Mouse (Mus musculus) gastrocnemius, adult 2 months (tissue): ENCODE data around the gene Tnfrsf19. TPM values are rescaled to one million over a fixed set of nuclear protein-coding genes. Genes with fewer than 3 reads are reported as not detected.

Source experiments
- DNase-seq: peaks from one replicate; pipeline ENCODE4 v3.0.0; 2022
- H3K27ac ChIP-seq: fragments of 200-600 bp; 2 replicates; pipeline ENCODE4 v1.8.1; 2022; ENCODE audit warnings: mild to moderate bottlenecking
- H3K4me3 ChIP-seq: fragments of 200-600 bp; 2 replicates; pipeline ENCODE4 v1.8.1; 2022; ENCODE audit warnings: mild to moderate bottlenecking, moderate library complexity
- CTCF ChIP-seq: fragments of 200-600 bp; IDR thresholded peaks from 2 replicates; pipeline ENCODE4 v1.8.1; 2022; ENCODE audit warnings: antibody characterized with exemption, mild to moderate bottlenecking, moderate library complexity
- intact Hi-C: fragments of 180-260 bp; cut with DNase I; formaldehyde crosslinking; loops from one replicate; pipeline ENCODE4 v1.15.1; 2025
- total RNA-seq, 2 experiments: library from RNA; stranded (reverse); gene quantifications; 2 replicates each; pipeline ENCODE4 v1.2.3; 2021

Gene Tnfrsf19
- total RNA-seq, 2 experiments from 2014 or later, result 2.8 to 11.1 TPM

DNA sequence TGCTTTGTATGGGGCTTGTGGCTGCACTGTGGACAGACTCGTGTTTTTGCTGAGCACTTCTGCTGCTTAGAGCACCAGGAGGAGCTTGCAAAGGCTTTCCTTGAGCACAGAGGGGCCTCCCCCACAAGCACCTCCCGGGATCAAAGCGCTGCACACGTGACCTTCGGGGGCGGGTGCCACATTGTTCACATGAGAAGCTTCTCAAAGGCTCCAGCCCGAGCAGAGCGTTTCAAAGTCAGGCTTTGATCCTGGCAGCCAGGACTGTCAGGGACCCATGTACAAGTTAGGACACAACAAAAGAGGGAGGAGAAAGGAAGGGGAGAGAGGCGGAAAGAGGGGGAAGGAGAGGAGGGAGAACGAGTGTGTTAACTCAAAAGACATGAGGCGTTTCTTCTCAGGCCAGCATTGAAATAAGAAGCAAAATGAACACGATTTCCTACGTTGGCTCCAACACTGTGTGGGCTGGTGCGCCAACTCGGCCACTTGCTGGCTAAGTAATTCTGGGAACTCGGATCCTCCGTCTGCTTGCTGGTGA lies 33.8 kb downstream of the Tnfrsf19 start:
- intact Hi-C loops, result no loop called here
- H3K27ac ChIP-seq, result peak overlapping the region; percentile 28; the same call in 1 of the 2 replicates
- TF ChIP-seq CTCF, result no peak
- peak; percentile 40 for DNase-seq
- peak overlapping the region; percentile 28 for H3K4me3 ChIP-seq

DNA sequence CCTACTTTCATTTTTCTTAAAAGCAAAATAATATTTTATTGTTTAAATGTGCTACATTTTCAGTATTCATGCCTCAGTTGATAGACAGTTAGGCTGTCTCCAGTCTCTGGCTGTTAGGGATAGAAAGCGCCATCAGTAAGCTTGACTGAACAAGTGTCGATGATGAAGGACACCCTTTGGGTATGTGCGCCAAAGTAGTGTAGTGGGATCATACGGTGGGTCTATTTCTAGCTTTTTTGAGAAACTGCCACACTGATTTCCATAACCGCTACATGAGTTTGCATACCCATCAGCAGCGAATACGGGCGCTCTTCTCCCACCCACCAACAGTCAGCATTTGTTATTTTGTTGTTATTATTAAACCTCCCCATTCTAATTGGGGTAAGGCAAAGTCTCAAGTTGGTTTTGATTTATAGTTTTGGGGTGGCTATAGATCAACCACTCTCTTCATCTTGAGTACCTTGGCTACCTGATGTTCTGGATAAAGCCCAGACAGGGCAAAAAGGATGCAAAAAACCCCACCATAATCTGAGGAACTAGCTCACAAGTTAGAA lies 34.6 kb downstream of the Tnfrsf19 start:
- no peak for TF ChIP-seq CTCF
- no peak for DNase-seq
- H3K27ac ChIP-seq, result no peak overlapping the region
- H3K4me3 ChIP-seq, result no peak overlapping the region
- intact Hi-C loops, result no loop called here

DNA sequence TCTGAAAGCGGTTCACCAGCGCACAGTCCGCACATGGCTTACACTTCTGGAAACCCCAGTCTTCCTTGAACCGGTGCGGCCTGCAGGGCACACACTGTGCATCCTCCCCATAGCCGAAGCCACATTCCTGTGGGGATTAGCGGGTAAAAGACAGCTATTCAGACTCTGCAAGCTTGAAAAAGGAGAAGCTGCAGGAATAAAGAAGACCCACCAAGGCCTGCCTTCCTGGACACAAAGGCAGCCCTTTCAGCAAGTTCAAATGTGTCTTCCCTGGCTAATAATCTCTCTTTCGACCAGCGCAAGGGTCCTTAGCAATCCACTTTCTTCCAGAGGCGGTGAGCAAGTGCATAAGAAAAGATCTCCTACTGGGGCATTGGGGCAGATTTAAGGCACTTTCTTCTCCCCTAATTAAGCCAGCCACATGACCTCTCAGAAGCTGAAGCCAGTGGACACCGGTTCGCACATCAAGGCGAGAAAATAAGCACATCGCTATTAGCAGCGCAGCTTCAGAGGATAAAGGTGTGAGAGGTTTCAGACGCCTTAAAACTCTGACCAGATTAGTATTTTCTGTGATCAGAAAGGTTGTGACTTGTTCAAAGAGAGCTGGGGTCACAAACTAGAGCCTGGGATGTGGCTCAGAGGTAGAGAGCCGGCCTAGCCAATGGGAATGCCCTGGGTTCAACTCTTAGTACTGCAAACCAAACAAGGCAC lies 41.0 kb downstream of the Tnfrsf19 start:
- intact Hi-C loops, result no loop called here
- Histone ChIP-seq H3K27ac (no peak overlapping the region), H3K4me3 (no peak overlapping the region)
- DNase-seq, result no peak
- no peak for TF ChIP-seq CTCF

DNA sequence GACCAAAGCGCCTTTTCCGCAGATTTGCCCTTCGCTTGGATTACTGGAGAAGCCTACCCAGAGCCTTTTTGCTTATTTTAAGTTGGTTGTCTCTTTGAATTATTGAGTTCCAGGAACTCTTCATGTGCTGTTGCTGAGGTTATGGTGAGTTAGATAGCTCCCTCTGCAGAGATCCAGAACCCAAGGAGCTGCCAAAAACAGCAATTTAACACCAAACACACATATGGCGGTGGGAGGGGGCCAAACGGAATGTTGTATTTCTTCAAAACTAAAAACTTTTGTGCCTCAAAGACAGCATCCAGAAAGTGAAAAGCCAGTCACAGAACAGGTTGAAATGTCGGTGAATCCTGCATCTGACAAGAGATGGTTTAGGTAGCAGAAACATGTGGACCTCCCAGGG lies 42.6 kb downstream of the Tnfrsf19 start:
- Histone ChIP-seq H3K4me3 (no peak overlapping the region), H3K27ac (no peak overlapping the region)
- no peak for TF ChIP-seq CTCF
- intact Hi-C loops, result no loop called here
- DNase-seq, result no peak

DNA sequence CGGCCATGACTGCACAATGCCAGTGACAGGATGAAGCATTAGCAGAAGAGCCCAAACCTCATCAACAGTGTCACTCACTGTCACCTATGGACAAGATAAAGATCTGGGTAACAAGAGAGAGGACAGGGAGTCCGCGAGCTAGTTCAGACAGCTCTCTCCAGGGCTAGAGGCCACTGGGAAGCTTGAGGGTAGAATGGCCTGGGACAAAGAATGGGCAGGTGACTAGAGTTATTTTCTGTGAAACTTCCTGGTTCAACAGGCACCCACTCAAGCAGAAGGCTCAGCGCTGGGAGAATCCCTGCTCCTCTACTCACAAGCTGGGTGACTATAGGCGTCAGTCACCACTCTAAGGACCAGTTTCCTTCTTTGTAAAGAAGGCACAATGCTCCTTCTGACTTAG lies 46.2 kb downstream of the Tnfrsf19 start:
- no peak for TF ChIP-seq CTCF
- intact Hi-C loops, result no loop called here
- Histone ChIP-seq H3K27ac (no peak overlapping the region), H3K4me3 (no peak overlapping the region)
- DNase-seq, result no peak

DNA sequence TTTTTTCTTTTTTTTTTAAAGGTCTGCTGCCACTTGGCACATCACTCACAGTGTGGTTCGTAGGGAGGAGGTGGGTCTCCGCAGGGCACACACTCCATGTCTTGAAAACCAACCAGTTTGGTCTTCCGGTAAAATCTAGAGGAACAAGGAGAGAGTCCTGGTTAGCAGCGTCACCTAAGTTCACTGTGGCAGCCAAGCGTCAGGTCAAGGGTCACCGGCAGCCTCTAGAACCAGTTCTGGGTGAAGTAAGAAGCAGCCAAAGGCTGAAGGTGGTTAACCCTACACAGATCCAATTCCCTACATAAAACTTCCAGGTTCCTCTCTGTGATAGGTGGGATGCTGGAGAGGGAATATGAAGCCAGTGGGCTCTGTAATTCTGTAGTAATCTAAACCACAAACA lies 49.7 kb downstream of the Tnfrsf19 start:
- no peak for DNase-seq
- Histone ChIP-seq H3K27ac (no peak overlapping the region), H3K4me3 (no peak overlapping the region)
- no peak for TF ChIP-seq CTCF
- intact Hi-C loops, result no loop called here

DNA sequence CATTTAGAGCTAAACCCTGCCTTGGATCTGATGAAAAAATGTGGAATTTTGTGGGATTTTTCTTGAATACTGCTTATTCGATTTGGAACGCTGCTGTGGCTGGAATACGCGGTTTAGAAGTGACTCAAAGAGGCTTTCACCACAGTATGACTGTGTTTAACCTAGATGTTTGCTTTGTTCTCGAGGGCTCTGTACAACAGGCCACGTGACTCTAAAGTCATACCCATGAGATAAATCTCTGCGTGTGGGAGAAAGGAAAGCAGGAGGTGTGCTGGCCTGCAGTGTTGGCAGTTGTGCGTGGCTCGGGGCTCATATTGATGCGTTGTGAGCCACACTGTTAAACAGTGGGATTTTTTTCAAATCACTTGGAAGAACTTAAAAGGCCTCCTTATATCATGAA lies 52.8 kb downstream of the Tnfrsf19 start:
- H3K27ac ChIP-seq, result no peak overlapping the region
- H3K4me3 ChIP-seq, result no peak overlapping the region
- no peak for TF ChIP-seq CTCF
- intact Hi-C loops, result no loop called here
- no peak for DNase-seq

DNA sequence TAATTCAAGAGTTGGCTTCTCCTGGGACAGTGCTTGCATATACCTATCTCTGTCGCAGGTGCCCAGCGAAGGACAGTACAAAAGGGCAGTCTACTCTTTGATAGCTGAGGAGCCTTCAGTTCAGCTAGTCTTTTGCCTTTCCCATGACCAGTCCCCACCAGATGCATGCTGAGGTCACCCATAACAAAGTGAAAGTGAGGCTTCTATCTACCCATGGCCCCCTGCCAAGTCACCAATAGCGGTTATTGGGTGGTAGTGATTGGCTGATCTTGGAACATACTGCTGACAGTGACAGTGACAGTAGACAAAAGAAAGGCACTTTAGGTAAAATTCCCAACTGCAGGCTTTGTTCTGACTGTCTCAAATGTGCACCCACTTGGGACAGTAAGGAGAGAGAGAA lies 53.2 kb downstream of the Tnfrsf19 start:
- Histone ChIP-seq H3K4me3 (no peak overlapping the region), H3K27ac (no peak overlapping the region)
- intact Hi-C loops, result no loop called here
- TF ChIP-seq CTCF, result no peak
- DNase-seq, result no peak

DNA sequence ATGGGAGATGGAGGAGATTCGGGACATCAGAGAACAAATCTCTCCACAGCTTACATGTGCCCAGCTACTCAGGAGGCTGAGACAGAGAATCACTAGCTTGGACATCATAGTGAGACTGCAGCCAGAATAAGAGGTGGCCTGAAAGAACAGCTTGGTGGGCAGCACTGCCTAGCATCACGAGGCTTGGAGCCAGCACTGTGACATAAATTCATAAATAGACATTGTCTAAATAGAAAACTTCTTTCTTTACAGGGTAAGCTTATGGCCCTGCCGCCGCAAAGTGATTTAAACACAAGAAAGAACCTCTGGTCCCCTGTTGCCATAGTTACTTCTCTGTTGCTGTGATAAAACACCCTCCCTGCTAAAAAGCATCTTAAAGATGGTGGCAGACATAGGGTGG lies 54.1 kb downstream of the Tnfrsf19 start:
- no peak for DNase-seq
- Histone ChIP-seq H3K4me3 (no peak overlapping the region), H3K27ac (no peak overlapping the region)
- intact Hi-C loops, result no loop called here
- TF ChIP-seq CTCF, result no peak

DNA sequence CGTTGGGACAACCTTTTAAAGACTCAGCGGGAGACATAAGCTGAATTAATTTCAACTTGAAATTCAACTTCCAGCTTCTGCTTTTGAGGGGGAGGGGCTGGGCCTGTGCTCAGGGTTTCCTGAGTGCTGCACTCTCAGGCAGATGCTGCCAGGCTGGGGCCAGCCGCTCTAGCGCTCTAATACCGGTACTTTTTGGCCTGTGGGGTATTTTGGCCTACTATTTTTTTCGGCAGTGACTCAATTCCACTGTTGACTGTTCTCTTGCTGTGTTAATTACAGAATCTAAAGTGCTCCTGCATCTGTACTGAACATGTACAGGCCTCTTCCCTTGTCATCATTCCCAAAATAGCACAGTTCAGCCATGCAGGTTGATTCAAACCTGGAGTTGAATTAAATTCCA lies 58.1 kb downstream of the Tnfrsf19 start:
- TF ChIP-seq CTCF, result no peak
- Histone ChIP-seq H3K4me3 (no peak overlapping the region), H3K27ac (peak overlapping the region; percentile 24; the same call in 1 of the 2 replicates)
- intact Hi-C loops, result no loop called here
- no peak for DNase-seq

DNA sequence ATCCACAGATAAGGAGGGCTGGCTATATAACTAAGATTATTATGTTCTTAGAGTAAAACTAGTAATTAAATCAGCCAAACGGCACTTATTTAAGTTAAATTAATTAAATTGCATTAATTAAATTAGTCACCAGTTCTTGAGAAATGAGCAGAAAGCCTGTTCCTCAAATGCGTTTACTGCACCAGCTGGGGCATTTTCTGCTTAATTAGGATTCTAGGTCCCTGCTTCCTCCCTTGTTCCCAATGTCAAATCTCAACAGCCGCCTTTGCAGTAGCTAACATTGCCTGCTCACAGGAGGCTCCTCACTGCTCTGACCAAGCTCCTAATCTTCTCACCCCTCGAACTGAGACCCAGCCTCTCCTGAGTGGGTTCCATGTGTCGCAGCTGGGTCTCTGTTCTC lies 59.4 kb downstream of the Tnfrsf19 start:
- Histone ChIP-seq H3K4me3 (no peak overlapping the region), H3K27ac (no peak overlapping the region)
- no peak for DNase-seq
- TF ChIP-seq CTCF, result no peak
- intact Hi-C loops, result no loop called here

DNA sequence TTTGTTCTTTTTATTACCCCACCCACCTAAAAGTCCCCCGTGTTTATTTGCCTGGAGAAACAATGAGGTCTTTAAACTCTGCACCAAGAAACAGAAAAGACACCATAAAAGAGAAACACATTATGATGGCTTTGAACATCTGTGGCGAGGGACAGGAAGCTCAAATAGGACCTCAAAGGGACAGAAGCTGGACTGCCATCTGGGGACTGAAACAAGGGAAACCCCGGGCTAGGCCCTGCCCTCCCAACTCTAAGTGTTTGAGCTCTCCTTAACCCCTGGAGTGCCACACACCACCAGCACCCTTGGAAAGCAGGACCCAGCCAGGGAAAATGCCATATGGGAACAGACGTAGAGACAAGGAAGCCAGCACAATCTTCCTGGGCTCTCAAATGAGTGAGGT lies 61.2 kb downstream of the Tnfrsf19 start:
- DNase-seq, result no peak
- Histone ChIP-seq H3K4me3 (no peak overlapping the region), H3K27ac (no peak overlapping the region)
- TF ChIP-seq CTCF, result no peak
- intact Hi-C loops, result no loop called here

DNA sequence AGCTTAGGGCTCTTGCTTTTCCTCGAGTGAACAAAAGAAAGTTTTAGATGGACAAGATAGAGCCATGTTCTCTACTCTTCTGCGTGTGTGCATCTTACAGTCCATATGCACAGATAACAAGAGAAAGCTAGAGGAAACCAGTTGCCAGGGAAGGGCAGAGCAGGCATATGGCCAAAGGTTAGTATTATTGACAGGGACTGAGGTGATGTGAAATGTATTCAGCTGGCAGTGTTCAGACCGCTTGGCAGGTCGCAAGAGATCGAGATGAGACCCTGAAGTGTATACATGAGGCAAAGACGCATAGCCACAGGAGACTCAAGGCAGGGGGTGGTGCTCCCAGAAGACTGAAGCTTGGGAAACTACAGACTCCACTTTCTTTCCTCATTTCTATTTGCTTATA lies 62.0 kb downstream of the Tnfrsf19 start:
- no peak for TF ChIP-seq CTCF
- Histone ChIP-seq H3K27ac (no peak overlapping the region), H3K4me3 (no peak overlapping the region)
- no peak for DNase-seq
- intact Hi-C loops, result no loop called here

DNA sequence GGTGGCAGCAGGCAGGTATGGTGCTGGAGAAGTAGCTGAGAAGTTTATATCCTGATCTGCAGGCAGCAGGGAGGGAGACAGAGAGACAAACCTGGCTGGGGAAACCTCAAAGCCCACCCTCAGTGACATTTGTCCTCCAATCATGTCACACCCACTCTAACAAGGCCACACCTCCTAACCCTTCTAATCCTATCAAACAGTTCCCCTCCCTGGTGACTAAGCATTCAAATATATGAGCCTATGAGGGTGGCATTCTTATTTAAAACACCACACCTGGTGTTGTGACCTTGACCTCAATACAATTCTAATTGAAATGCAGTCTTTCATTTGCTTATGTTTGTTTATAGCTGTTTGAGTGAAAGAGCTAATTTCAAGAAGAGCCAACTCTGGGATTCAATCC lies 64.2 kb downstream of the Tnfrsf19 start:
- no peak for TF ChIP-seq CTCF
- intact Hi-C loops, result no loop called here
- Histone ChIP-seq H3K4me3 (no peak overlapping the region), H3K27ac (no peak overlapping the region)
- DNase-seq, result no peak
